Mouse (Mus musculus) erythroblast, embryonic 14.5 days (primary cell): ENCODE measurements at regions not wholly inside any gene's neighbourhood (a gene's known extent, or its start where the extent isn't known, plus 50 kb on each side); places are given as distances from the start of the nearest gene placed in this dataset.

Experiments used
- H3K27me3 ChIP-seq: 2 replicates; pipeline ENCODE4 v1.6.1; 2012; ENCODE audit warnings: inconsistent platforms; ENCODE audit not compliant: control insufficient read depth
- H3K36me3 ChIP-seq: 2 replicates; pipeline ENCODE4 v1.6.1; 2012; ENCODE audit warnings: mild to moderate bottlenecking, inconsistent platforms; ENCODE audit not compliant: control insufficient read depth
- H3K4me1 ChIP-seq: 2 replicates; pipeline ENCODE4 v1.6.1; 2012; ENCODE audit warnings: inconsistent platforms; ENCODE audit not compliant: control insufficient read depth
- H3K4me3 ChIP-seq: replicated peaks from 2 replicates; pipeline ENCODE3; 2012; ENCODE audit warnings: moderate library complexity, mild to moderate bottlenecking, inconsistent platforms
- H3K9me3 ChIP-seq: 2 replicates; pipeline ENCODE4 v1.6.1; 2012; ENCODE audit warnings: low read length, inconsistent platforms, mixed read lengths; ENCODE audit not compliant: control insufficient read depth
- GATA1 ChIP-seq: IDR thresholded peaks from 2 replicates; pipeline ENCODE4 v1.6.1; 2012; ENCODE audit warnings: low read length, inconsistent platforms, mixed read lengths
- TAL1 ChIP-seq: IDR thresholded peaks from 3 replicates; pipeline ENCODE4 v1.6.1; 2012; ENCODE audit warnings: low read length, inconsistent platforms, mixed read lengths

- Histone ChIP-seq H3K36me3 (no peaks in the 10 kb centered on the region), H3K27me3 (peaks cover 3% of the 10 kb centered on the region; the same call in 1 of the 2 replicates), H3K4me1 (no peaks in the 10 kb centered on the region), H3K9me3 (no peaks in the 10 kb centered on the region), H3K4me3 (no peak overlapping the region)
- TF ChIP-seq GATA1 (no peak), TAL1 (no peak)
Measured at GRCm38 (mm10) chr1:77256115-77256842, 258.6 kb downstream of the Epha4 start.

DNA sequence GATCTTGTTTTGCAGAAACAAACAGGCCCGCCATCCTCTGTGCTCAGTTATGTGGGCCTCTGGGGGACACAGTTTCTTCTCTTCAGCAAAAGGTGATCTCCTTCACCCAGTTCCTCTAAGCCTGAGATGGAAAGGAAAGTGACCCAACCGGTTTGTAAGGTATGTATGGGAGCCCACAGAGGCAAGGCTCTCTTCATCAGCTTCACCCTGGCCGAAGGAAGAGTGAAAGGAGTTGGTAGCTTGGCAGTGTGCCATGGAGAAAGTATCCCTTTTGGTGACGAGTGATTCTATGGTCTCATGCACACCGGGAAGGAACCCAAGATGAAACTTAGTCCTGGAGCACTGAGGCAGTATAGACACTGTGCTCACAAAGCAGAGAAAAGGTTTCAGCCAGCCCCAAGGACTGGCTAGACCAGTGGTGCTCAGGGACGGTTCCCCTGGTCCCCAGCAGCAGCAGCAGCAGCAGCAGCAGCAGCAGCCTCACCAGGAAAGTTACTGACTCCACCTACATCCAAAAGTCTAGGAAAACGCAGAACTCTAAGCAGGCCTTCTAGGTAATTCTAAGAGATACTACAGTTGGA, 256.1 kb downstream of the Epha4 start:
- TF ChIP-seq TAL1 (no peak), GATA1 (no peak)

GRCm38 (mm10) chr1:77259789-77260188, 255.1 kb downstream of the Epha4 start:
- Histone ChIP-seq H3K27me3 (peaks cover 3% of the 10 kb centered on the region), H3K4me3 (no peak overlapping the region), H3K4me1 (no peaks in the 10 kb centered on the region), H3K36me3 (no peaks in the 10 kb centered on the region), H3K9me3 (no peaks in the 10 kb centered on the region)
- no peak for TF ChIP-seq TAL1
- TF ChIP-seq GATA1, result no peak

More for the DNA sequence above, 256.1 kb downstream of the Epha4 start:
- no peak overlapping the region for H3K4me3 ChIP-seq
- no peaks in the 10 kb centered on the region for H3K36me3 ChIP-seq
- H3K27me3 ChIP-seq, result peaks cover 3% of the 10 kb centered on the region; the same call in 1 of the 2 replicates
- no peaks in the 10 kb centered on the region for H3K9me3 ChIP-seq
- no peaks in the 10 kb centered on the region for H3K4me1 ChIP-seq

DNA sequence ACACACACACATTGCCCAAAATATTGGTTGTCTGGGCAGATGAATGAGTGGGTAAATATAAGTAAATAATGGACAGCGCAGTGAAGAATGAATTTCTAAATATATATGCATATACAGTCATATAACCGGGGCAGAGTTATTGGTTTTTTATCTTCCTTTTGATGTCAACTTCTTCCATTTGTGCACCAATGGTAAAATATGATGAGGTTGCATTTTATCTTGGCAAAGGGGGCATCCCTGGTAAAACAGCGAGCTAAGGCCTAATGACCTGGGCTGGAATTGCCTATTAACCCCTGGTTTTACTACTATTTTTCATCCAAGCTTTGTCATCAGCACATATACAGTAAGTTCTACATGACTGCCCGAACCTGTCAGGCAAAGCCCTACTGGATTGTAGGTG, 253.2 kb downstream of the Epha4 start:
- no peaks in the 10 kb centered on the region for H3K9me3 ChIP-seq
- no peak for TF ChIP-seq GATA1
- no peak for TF ChIP-seq TAL1
- no peaks in the 10 kb centered on the region for H3K4me1 ChIP-seq
- H3K36me3 ChIP-seq, result no peaks in the 10 kb centered on the region
- H3K27me3 ChIP-seq, result peaks cover 3% of the 10 kb centered on the region
- no peak overlapping the region for H3K4me3 ChIP-seq

- no peak for TF ChIP-seq TAL1
- TF ChIP-seq GATA1, result no peak
- H3K36me3 ChIP-seq, result no peaks in the 10 kb centered on the region
Measured at GRCm38 (mm10) chr1:77265677-77266076, 249.2 kb downstream of the Epha4 start.

GRCm38 (mm10) chr1:77267311-77268003, 247.4 kb downstream of the Epha4 start:
- H3K27me3 ChIP-seq, result peaks cover 2% of the 10 kb centered on the region; the same call in 1 of the 2 replicates
- no peak overlapping the region for H3K4me3 ChIP-seq
- no peaks in the 10 kb centered on the region for H3K9me3 ChIP-seq
- H3K36me3 ChIP-seq, result no peaks in the 10 kb centered on the region
- no peak for TF ChIP-seq GATA1
- TF ChIP-seq TAL1, result no peak
- H3K4me1 ChIP-seq, result 0 out of 2 replicates have a peak, but pooled peaks cover 1% of the 10 kb centered on the region

More at GRCm38 (mm10) chr1:77265677-77266076, 249.2 kb downstream of the Epha4 start:
- Histone ChIP-seq H3K9me3 (no peaks in the 10 kb centered on the region), H3K27me3 (peaks cover 2% of the 10 kb centered on the region; the same call in 1 of the 2 replicates), H3K4me1 (0 out of 2 replicates have a peak, but pooled peaks cover 1% of the 10 kb centered on the region), H3K4me3 (no peak overlapping the region)

DNA sequence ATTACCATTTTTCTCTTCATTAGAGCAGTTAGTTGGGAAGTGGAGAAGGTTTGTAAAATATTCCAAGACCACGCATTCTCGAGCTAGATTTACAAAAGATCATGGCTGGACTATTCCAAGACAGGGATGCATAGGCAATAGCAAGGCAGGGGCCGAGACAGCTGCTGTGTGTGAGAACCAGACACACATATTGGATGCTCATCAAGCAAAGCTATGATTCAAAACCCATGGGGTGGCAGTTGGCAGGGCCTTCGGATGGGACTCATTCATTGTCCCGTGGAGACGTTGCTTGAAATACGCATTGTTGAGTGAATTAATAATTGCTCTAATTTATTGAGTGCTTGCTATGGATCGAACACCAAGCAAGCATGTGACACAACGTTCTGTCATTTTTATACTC, 239.6 kb downstream of the Epha4 start:
- peaks cover 14% of the 10 kb centered on the region for H3K4me1 ChIP-seq
- H3K4me3 ChIP-seq, result no peak overlapping the region
- no peaks in the 10 kb centered on the region for H3K9me3 ChIP-seq
- H3K36me3 ChIP-seq, result no peaks in the 10 kb centered on the region
- no peak for TF ChIP-seq TAL1
- no peak for TF ChIP-seq GATA1
- no peaks in the 10 kb centered on the region for H3K27me3 ChIP-seq

GRCm38 (mm10) chr1:77279566-77279965, 235.3 kb downstream of the Epha4 start:
- no peaks in the 10 kb centered on the region for H3K9me3 ChIP-seq
- H3K4me3 ChIP-seq, result no peak overlapping the region
- H3K27me3 ChIP-seq, result no peaks in the 10 kb centered on the region
- no peaks in the 10 kb centered on the region for H3K36me3 ChIP-seq
- H3K4me1 ChIP-seq, result peaks cover 49% of the 10 kb centered on the region
- TF ChIP-seq GATA1 (no peak), TAL1 (no peak)

DNA sequence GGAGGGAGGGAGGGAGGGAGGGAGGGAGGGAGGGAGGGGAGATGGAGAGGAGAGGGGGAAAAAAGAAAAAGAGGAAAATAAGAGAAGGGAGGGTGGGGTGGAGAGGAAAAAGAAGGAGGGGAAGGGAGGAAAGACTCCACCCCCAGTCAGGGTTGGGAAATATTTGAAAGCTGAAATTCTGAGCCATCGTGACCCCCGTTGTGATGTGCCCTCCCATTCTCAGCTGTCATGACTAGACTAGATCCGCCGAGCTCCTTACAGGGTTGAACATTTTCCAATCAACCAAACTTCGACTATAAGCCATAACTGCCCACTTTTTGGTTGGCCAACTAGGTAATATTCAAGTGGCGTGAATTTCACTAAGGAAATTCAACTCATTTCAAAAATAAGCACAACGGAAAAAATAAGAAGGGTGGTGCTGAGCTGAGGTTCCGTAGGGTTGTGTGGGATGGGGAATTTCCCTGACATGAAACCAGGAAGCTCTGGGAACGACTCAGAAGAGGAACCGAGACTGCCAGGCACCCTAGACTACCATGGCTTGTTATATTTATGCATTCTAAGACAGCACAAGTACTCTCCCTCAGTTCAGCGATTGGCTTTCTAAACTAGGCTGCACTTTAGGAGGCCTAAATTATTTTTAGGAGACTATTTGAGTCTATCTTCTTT, 234.4 kb downstream of the Epha4 start:
- H3K27me3 ChIP-seq, result no peaks in the 10 kb centered on the region
- no peaks in the 10 kb centered on the region for H3K36me3 ChIP-seq
- H3K4me3 ChIP-seq, result no peak overlapping the region
- H3K4me1 ChIP-seq, result peaks cover 49% of the 10 kb centered on the region
- TF ChIP-seq TAL1 (no peak), GATA1 (no peak)
- 0 out of 2 replicates have a peak, but pooled peaks cover 2% of the 10 kb centered on the region for H3K9me3 ChIP-seq
